Mouse (Mus musculus) embryo, embryonic 11 days (tissue): ENCODE results near the gene Trabd.

Source experiments
- DNase-seq: peaks from one replicate; pipeline ENCODE4 v3.0.0-alpha.2; 2015

Gene Trabd

DNA sequence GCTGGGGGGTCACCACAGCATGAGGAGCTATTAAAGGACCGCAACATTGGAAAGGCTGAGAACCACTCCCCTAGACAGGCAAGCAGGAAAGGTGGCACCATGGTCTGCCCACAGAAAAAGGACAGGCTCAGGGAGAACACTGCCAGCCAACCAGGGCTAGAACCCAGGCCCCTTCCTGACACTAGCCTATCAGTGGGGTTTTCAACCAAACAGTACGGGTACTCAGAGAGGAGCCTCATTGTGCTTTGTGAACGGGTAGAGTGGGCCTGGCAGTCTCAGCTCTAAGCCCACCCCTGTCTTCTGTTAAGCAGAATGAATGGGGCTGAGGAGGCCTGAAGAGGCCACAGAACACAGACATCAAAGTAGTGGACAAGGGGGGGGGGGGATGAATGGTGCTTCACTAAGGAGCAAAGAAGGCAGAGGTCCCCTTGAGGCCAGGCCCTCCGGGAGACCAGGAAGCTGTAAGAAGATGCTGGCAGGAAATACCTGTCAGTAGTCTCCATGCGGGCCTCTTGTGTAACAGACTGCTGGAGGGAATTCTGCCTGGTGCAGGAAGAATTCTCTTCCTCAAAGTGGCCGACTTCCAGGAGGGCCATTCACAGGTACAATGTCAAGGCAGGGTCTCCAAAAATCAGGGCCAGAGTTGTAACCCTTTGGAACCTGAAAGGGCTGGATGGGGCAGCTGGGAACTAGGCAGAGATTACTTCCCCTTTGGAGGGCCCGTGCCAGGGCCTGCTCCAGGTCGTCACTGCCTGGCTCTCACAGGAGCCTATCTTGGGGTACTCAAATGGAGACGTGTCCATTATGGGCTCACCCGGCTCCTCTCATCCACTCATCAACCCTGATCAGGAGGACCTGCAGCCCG is at the start of gene Trabd:
Gene Trabd (plus strand): TSS at position 512 of the 865 bp plus-strand sequence.
- peak; percentile 34 for DNase-seq

DNA sequence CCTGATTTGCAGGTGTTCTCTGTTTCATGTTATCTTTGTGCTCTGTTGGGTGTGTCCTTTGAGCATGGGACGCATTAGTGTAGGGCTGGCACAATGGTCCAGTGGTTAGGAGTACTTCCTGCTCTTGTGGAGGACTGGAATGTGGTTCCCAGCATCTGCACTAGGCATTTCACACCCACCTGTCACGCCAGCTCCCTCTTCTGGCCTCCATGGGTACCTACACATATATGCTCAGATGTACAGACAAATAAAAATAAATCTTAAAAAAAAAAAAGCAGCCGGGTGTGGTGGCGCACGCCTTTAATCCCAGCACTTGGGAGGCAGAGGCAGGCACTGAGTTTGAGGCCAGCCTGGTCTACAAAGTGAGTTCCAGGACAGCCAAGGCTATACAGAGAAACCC is 30.5 kb upstream of the Trabd start:
- no peak for DNase-seq

DNA sequence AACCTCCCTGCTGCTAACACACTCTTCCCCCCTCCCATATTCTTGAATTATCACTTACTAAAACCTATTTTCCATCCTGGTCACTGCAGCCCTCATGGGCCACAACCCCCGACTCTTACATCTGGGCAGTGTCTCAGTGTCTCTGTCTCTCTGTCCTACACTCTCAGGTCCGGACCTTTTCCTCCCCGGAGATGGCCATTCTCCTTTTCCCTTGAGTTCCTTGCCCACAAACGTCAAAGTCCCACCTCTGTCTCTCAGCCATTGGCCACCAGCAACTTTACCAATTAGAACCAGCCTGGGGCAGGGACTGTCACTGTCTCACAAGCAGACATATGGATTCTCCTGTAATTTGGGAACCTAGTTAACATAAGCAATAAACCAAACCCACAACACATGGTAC is 28.6 kb upstream of the Trabd start:
- no peak for DNase-seq

- DNase-seq = no peak
These were observed 20.3 kb upstream of the Trabd start for GRCm38 (mm10) chr15:89054666-89055065.

GRCm38 (mm10) chr15:89058736-89059135 is 16.2 kb upstream of the Trabd start:
- DNase-seq = no peak

DNA sequence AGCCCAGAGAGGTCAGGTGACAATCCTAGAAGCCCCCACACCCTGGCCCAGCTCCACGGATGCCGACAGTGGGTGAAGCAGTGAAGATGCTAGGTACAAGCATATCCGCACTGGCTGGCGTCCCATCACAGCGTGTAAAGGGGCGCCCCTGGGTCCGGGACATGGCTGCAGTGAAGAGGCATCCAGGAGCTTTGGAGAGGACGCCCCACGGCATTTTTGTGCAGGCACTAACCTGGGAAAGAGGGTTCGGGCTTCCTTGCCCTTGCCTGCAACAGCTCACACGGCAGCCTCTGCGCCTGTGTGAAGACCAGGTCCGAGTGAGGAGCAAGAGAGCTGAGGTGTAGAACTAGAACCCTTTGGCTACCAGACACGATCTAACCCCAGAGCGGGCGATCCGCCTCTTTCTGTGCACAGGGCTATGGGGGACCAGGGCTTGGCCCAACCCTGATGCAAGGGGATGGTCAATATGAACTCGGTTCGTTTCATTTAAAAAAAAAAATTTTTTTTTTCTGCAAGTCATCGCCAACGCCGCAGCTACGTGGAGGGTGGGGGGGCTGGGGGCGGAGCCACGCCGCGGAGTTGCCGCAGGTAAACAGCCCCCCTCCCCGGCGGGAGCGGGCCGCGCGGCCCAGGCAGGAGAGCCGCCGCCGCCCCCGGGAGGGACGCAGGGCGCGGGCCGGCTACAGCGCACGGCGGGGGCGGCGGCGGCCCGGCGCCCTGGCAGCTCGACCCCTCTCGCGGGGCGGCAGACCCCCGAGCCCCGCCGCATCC is 15.6 kb upstream of the Trabd start, which contains the start of gene Panx2:
Gene Panx2 (plus strand): TSS at position 574 of the 771 bp plus-strand sequence.
- DNase-seq = peak; percentile 54

DNA sequence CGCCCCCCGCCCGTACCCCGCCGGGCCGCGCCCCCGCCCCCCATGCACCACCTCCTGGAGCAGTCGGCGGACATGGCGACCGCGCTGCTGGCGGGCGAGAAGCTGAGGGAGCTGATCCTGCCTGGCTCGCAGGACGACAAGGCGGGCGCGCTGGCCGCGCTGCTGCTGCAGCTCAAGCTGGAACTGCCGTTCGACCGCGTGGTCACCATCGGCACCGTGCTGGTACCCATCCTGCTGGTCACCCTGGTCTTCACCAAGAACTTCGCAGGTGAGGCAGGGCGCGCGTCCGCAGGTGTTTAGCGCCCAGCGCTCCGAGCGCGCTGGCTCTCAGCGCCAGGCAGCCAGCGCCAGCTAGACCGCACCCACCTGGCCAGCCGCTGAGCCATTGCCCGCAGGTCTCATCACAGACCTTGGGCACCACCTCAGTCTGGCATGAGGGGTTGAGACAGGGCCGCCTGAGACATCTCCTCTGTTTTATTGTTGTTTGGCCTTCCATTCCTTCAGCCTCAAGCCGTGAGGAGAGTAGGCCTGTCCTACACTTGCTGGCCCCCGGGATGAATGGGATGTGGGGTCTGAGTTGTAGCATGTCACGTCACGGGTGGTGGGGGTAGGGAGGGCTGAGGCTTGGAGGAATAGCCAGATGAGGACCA is 14.8 kb upstream of the Trabd start:
- DNase-seq = peak; percentile 73

- DNase-seq = no peak
These were observed 14.0 kb upstream of the Trabd start for GRCm38 (mm10) chr15:89060811-89061460.

DNA sequence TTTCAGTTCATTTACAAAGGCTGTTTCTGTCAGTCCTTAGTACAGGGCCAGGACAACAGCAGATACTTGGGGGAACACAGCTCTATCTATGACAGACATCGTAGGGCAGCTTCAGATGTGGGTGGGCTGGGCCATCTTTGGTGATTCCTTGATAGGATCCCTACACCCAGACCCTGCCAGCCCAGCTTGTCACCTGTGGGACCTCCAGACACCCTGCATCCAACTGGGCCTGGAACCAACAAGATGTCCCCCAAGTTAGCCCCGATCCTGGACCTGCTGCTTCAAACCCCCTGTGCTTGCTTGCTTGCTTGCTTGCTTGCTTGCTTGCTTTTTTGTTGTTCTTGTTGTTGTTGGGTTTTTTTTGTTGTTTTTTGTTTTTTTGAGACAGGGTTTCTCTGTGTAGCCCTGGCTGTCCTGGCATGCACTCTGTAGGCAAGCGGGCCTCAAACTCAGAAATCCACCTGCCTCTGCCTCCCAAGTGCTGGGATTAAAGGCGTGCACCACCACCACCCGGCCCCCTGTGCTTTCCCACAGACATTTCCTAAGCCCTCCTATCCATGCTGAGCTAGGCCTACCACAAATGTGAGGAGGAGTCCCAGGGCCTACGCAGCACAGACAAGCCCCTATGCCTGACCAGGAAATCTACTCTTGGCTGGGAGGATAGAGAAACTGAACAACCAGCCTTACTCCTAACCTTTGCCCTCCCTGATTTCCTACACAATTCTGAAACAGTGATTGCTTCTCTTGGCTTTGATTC is 13.0 kb upstream of the Trabd start:
- no peak for DNase-seq

- no peak for DNase-seq
These were observed 12.4 kb upstream of the Trabd start for GRCm38 (mm10) chr15:89062518-89062910.

- no peak for DNase-seq
These were observed 11.9 kb upstream of the Trabd start for GRCm38 (mm10) chr15:89063001-89063400.

DNA sequence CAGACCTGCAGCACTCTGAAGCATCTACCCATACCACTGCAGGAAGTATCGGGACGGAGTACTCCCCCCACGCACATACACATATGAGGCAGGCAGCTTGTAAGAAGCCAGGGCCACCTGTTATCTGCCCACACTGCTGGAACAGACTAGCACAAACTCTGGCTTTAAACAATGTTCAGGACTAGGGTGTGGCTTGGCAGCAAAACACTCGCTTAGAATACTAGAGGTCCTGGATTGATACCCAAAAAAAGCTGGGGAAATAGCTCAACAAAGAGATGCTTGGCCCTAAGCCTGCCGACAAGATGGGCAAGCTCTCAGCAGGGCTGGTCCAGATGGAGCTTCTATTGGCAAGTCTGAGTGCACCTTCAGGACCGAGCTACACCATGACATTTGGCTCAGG is 11.4 kb upstream of the Trabd start:
- DNase-seq = no peak

DNA sequence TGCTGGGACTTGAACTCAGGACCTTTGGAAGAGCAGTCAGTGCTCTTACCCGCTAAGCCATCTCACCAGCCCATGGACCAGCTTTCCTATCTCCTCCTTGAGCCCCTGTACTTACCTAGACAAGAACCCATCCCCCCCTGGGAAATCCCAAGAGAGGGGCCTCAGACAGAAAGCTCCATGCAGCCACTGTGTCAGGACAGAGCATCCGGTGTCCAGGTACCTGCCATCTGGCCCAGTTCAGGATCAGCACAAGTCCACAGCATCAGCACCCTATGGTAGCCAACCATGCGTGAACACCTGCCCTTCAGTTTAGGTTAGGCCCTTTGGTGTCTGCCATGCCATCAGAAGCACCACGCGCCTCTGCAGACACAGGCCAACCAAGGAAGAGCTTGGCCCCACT is 10.0 kb upstream of the Trabd start:
- no peak for DNase-seq

DNA sequence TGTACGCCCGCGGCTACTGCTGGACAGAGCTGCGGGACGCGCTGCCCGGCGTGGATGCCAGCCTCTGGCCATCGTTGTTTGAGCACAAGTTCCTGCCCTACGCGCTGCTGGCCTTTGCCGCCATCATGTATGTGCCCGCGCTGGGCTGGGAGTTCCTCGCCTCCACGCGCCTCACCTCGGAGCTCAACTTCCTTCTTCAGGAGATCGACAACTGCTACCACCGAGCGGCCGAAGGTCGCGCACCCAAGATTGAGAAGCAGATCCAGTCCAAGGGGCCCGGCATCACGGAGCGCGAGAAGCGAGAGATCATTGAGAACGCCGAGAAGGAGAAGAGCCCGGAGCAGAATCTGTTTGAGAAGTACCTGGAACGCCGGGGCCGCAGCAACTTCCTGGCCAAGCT is 7.3 kb upstream of the Trabd start:
- no peak for DNase-seq

DNA sequence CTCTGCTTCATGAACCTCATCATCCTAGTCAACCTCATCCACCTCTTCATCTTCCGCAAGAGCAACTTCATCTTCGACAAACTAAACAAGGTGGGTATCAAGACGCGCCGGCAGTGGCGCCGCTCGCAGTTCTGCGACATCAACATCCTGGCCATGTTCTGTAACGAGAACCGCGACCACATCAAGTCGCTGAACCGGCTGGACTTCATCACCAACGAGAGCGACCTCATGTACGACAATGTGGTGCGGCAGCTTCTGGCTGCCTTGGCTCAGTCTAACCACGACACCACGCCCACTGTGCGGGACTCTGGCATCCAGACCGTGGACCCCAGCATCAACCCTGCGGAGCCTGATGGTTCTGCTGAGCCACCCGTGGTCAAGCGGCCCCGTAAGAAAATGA is 6.7 kb upstream of the Trabd start:
- DNase-seq = no peak

DNA sequence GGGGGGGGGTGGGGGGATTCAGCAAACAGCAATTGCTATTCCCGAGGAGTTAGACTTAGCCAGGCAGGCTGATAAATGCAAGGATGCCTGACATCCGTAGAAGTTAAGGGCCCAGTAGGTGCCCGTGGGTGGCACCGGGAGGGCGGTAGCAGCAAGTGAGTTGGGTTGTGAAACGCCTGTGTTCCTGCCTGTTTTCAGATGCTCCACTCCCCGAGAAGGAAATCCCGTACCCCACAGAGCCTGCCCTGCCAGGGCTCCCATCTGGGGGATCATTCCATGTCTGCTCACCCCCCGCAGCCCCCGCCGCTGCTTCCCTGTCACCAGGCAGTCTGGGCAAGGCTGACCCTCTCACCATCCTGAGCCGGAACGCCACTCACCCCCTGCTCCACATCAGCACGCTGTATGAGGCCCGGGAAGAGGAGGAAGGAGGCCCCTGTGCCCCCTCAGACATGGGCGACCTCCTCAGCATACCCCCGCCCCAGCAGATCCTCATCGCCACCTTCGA is 5.5 kb upstream of the Trabd start:
- DNase-seq = no peak

- DNase-seq = no peak
These were observed 4.3 kb upstream of the Trabd start for GRCm38 (mm10) chr15:89070606-89071005.

GRCm38 (mm10) chr15:89073993-89074603 is 826 bp upstream of the Trabd start:
- no peak for DNase-seq

- DNase-seq = peak; percentile 97
These were observed 689 bp downstream of the Trabd start for GRCm38 (mm10) chr15:89075478-89076147.

DNA sequence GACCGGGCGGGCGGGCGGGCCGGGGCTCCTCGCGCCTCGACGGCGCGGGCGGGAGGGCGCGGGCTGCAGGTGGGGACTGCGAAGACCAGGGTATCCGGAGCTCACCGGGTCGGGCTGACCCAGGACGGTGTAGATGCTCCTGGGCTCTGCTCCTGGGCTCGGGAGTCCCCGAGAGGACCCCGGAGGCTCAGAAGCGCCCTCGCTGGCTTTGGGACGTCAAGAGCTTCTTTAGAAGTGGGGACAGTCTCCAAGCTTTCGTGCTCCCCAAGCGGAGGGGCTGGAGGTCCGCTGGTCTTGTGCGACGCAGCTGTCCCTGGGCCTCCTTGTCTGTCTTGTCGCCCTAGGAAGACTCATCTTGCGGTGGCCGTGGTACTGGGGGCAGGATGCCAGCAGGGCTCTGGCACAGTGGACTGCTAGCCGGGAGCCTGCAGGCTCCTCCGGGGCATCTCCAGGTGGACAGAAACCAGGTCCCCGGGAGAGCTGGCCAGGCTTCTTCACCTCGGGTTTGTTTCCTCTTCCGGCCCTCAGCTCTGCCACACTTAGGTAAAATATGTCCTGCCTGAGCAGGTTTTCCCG is 1.3 kb downstream of the Trabd start:
- DNase-seq = peak; percentile 62
